16 mouse cellular contexts compared by ENCODE assay signal in genomic region chr7:98690831-98691230, GRCm38 (mm10). TPM values are rescaled to one million over a fixed set of nuclear protein-coding genes. Genes with fewer than 3 reads are reported as not detected.
DNase-seq lines count a peak whose midpoint lies in the region; ATAC-seq and TF ChIP-seq lines count a peak whose summit lies in the region.
"Had no signal": no experiment of that assay in that cellular context is flagged by ENCODE, and none has a peak within 500 bp of the region (broad histone marks: within the 10 kb centered on the region; RNA-seq: fewer than 3 reads in every experiment).

No protein-coding gene starts in this region.

- H3K4me3 ChIP-seq in lung, embryonic 16.5 days (ENCODE audit: low read length), result no peak overlapping the region
- H3K4me3 ChIP-seq in myocyte, result peak overlapping the region; percentile 1
- H3K4me3 ChIP-seq in gastrocnemius, adult 2 months, result no peak overlapping the region
- H3K4me3 ChIP-seq in cerebellum, adult 2 months (replicated peaks; ENCODE audit: insufficient read depth, low read depth, low read length), result no peak overlapping the region
- H3K4me3 ChIP-seq: forebrain, embryonic 10.5 days; left cerebral cortex, adult 2 months; midbrain, embryonic 12.5 days had no signal

- no peaks in the 10 kb centered on the region for H3K79me2 ChIP-seq in myocyte (ENCODE audit: control insufficient read depth, insufficient read depth)

- peaks cover 7% of the 10 kb centered on the region for H3K4me1 ChIP-seq in lung, embryonic 16.5 days (replicated peaks; ENCODE audit: control insufficient read depth, insufficient read depth, low read length)
- H3K4me1 ChIP-seq in cerebellum, adult 2 months (ENCODE audit: control insufficient read depth, insufficient read depth, low read length), result no peaks in the 10 kb centered on the region
- H3K4me1 ChIP-seq: midbrain, embryonic 12.5 days had no signal

- no peaks in the 10 kb centered on the region for H3K36me3 ChIP-seq in lung, embryonic 16.5 days (ENCODE audit: control insufficient read depth, insufficient read depth, low read length)
- no peaks in the 10 kb centered on the region for H3K36me3 ChIP-seq in myocyte (ENCODE audit: control insufficient read depth, insufficient read depth)
- H3K36me3 ChIP-seq: forebrain, embryonic 10.5 days; midbrain, embryonic 12.5 days had no signal

- no peak overlapping the region for H3K9ac ChIP-seq in lung, embryonic 16.5 days (ENCODE audit: low read length)
- H3K9ac ChIP-seq: midbrain, embryonic 12.5 days had no signal

- H3K27me3 ChIP-seq in lung, embryonic 16.5 days (ENCODE audit: control insufficient read depth, insufficient read depth, low read depth, low read length), result no peaks in the 10 kb centered on the region
- H3K27me3 ChIP-seq in myocyte (ENCODE audit: control insufficient read depth, insufficient read depth, insufficient read length), result no peaks in the 10 kb centered on the region
- H3K27me3 ChIP-seq in cerebellum, adult 2 months (ENCODE audit: control insufficient read depth, insufficient read depth, low read length), result no peaks in the 10 kb centered on the region
- H3K27me3 ChIP-seq: midbrain, embryonic 12.5 days; Patski had no signal

- TF ChIP-seq POLR2A in myocyte (IDR thresholded peaks at IDR 0.05; ENCODE audit: insufficient read length, low read depth), result peak; percentile 40
- no peak for TF ChIP-seq POLR2A in cerebellum, adult 2 months (IDR thresholded peaks at IDR 0.05; ENCODE audit: borderline replicate concordance, insufficient read depth, low read length)

- 9% methylated on average over 3 of the region's 3 CpGs for WGBS in lung, embryonic 16.5 days
- WGBS in cerebellum, adult 2 months, result 20% methylated on average over 3 of the region's 3 CpGs

- H3K27ac ChIP-seq in lung, embryonic 16.5 days (ENCODE audit: low read length), result no peak overlapping the region
- no peak overlapping the region for H3K27ac ChIP-seq in gastrocnemius, adult 2 months
- no peak overlapping the region for H3K27ac ChIP-seq in cerebellum, adult 2 months (ENCODE audit: insufficient read depth, low read length)
- H3K27ac ChIP-seq: forebrain, embryonic 10.5 days; left cerebral cortex, adult 2 months; midbrain, embryonic 12.5 days had no signal

- no peak overlapping the region for H3K4me2 ChIP-seq in lung, embryonic 16.5 days (ENCODE audit: low read depth, low read length)
- peak overlapping the region; percentile 40 for H3K4me2 ChIP-seq in myocyte (ENCODE audit: low read depth)
- H3K4me2 ChIP-seq: midbrain, embryonic 12.5 days had no signal

- no peaks in the 10 kb centered on the region for H3K9me3 ChIP-seq in lung, embryonic 16.5 days (ENCODE audit: control insufficient read depth, low read length)
- H3K9me3 ChIP-seq: forebrain, embryonic 10.5 days; midbrain, embryonic 12.5 days had no signal

- peak; percentile 68; the same call in 1 of the 2 replicates for ATAC-seq in lung, embryonic 16.5 days (ENCODE audit: low read depth)
- peak; percentile 34 to 54; a peak in 2 of 4 replicates for ATAC-seq in hematopoietic stem cell, adult 5-6 weeks (replicated peaks in 1 of 2; ENCODE audit: insufficient read depth in 1 of 2, low FRiP score in 2 of 2, low TSS enrichment in 1 of 2, low read depth in 1 of 2, poor library complexity in 2 of 2, severe bottlenecking in 2 of 2)
- ATAC-seq: Patski had no signal

- no peak for TF ChIP-seq CTCF in gastrocnemius, adult 2 months (IDR thresholded peaks at IDR 0.05)
- TF ChIP-seq CTCF in cerebellum, adult 2 months (IDR thresholded peaks at IDR 0.05; ENCODE audit: borderline replicate concordance, insufficient read depth, low read depth, low read length), result no peak

- intact Hi-C loops in gastrocnemius, adult 2 months (cut with DNase I), result no loop called here

- DNase-seq in lung, postnatal 14 days, result no peak
- DNase-seq in adipocyte (ENCODE audit: low spot score), result peak; percentile 14
- DNase-seq in gastrocnemius, adult 2 months, result no peak
- DNase-seq in cerebellum, adult 2 months, result no peak
- DNase-seq: cerebellum, postnatal 10 days; gastrocnemius, postnatal 25 days; heart, postnatal 14 days; kidney, adult 2 months; thymus, adult 2 months had no signal

- no peak overlapping the region for H3ac ChIP-seq in myocyte (ENCODE audit: control insufficient read depth, insufficient read length)

TF ChIP-seq in myocyte, 11 proteins besides CTCF, POLR2A, EP300 and RAD21:
- TF ChIP-seq POLR2AphosphoS2 (IDR thresholded peaks at IDR 0.05; ENCODE audit: insufficient read length, low read depth) (peak; percentile 41), E2F4 (IDR thresholded peaks at IDR 0.05; ENCODE audit: insufficient read depth) (no peak)

RNA-seq across cellular contexts. Expression of gene Thap12, which starts 12.1 kb away (rescaled TPM):
- 44.2 and 45.1 TPM in 2 replicates for polyA plus RNA-seq in lung, embryonic 16.5 days (2015; fragmentation: Nextera tagmentation; extraction: Ambion mirVana)
- 79.3 and 86.2 TPM in 2 replicates for total RNA-seq in hematopoietic stem cell, adult 5-6 weeks (2017)
- polyA plus RNA-seq in myocyte (2012; fragmentation: generic; extraction: Trizol), result 16.4 TPM
- 100 to 1,000 TPM; 118 to 136 TPM for total RNA-seq in gastrocnemius, adult 2 months (2021)
- polyA plus RNA-seq in cerebellum, adult 2 months (2012; rRNA removed), result 44.8 and 46.0 TPM in 2 replicates

RNA-seq across cellular contexts. Expression of gene Emsy, which starts 34.2 kb away (rescaled TPM):
- polyA plus RNA-seq in lung, embryonic 16.5 days (2015; fragmentation: Nextera tagmentation; extraction: Ambion mirVana), result 27.6 and 30.4 TPM in 2 replicates
- total RNA-seq in hematopoietic stem cell, adult 5-6 weeks (2017), result 51.5 and 60.7 TPM in 2 replicates
- polyA plus RNA-seq in myocyte (2012; fragmentation: generic; extraction: Trizol), result 9.1 TPM
- 10 to 100 TPM; 19.7 to 22.3 TPM for total RNA-seq in gastrocnemius, adult 2 months (2021)
- polyA plus RNA-seq in cerebellum, adult 2 months (2012; rRNA removed), result 49.4 and 50.1 TPM in 2 replicates
